Mouse (Mus musculus): Measurements from ENCODE around the gene Zfp788.
"Not testable (repeated sequence)": the region's sequence is repeated elsewhere in the genome, so short reads cannot be mapped to it uniquely, and the experiment has no call there.

Gene Zfp788

GRCm38 (mm10) chr7:41632409-41633220 lies at the start of gene Zfp788:
TSS of gene Zfp788 (plus strand) at chr7:41633203.
- DNase-seq (ENCODE audit: low spot score) = peak; percentile 95

DNA sequence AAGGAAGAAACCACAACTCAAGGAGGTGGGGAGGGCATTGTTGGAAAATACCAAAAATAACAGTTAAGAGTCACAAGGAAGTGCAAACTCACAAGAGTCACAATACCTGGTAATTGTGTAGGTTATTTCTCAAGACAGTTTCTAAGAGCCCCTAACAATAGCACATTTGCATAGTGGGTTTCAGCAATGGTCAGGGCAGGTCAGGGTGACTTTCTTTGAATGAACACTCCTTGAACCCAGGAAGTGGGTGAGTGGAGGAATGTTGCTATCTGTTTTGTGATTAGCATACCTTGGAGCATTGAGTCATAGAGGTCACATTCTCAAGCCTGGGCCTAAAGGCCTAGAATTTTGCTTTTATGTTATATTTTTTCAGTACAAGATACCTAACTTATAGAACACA lies 45.2 kb upstream of the Zfp788 start:
- not testable (repeated sequence) for DNase-seq (ENCODE audit: low spot score)

DNA sequence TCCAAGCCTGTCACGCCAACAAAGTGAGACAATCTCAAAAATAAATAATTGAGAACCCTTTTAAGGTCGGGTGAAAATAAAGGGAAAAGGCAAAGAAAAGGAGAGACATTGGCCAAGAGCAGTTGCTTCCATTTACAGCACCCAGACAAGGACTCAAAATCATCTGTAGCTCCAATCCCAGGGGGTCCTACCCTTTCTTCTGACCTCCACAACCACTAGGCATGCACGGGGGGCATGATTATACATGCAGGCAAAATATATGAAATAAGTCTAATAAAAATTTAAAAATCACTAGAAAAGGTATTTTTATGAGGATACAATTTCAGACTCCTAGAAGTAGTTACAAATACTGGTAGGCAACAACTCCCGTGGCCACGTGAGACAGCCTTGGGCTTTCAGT lies 34.4 kb upstream of the Zfp788 start:
- no peak for DNase-seq (ENCODE audit: low spot score)

DNA sequence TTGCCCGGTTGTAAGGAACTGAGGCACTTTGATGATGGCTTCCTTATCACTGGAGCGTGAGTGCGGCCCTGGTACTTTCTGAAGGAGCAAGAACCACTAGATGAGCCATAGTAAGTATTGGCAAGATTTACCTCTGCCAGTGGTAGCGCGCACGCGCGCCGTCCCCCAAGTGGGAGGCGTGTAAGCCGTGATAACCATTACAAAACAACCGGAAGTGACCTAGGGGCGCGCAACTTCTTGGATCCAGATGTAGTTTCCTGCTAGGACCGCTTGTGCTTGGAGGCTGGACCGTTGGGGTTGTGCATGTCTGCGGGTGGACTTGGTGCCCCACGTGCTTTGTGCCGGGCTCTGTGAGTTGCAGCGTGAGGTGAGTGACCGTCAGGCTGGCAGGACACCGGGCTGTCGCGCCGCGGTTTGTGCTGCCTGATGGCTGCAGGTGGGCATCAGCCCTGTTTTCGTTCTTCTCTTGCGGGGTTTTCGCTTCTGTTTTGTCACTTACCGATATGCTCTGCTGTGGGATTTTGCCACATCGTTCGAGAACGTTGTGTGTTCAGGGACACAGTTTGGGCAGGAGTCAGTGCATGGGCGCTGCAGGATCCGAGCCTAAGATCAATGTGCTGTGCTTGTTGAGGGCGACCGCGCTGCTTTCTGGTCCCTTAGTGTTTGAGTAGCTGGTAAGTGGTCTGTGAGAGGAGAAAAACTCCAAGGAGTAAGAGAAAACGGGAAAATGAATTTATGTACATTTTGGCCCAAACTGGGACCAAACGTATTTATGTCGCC lies 33.8 kb upstream of the Zfp788 start, which contains the start of gene 2610021A01Rik:
TSS of gene 2610021A01Rik (plus strand) at position 197 of the 780 bp plus-strand sequence.
- DNase-seq (ENCODE audit: low spot score) = peak; percentile 96

DNA sequence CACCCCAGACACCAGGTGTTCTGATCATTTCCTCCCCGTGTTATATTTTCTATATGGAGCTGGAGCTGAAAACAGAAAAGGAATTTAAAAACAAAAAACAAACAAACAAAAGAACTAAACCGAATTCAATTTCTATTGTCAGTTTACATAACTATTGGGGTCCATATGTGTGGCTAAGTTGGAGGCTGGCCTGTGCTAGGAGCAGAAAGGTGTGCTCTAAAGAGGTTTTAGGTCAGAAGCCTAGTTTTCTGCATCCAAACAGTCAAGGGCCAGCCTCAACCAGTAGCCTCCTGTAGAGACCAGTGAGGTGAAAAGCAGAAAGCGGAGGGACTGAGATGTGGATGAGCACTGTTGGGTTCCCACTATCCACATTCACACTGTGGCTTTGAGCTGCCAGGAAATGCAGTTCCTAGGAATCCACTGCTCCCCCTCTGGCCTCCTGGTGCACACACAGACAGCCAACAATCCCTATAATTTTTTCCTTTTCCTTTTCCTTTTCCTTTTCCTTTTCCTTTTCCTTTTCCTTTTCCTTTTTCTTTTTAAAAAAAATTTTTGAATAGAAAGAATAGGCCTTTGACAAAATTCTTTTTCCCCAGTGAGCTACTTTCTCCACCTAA lies 33.0 kb upstream of the Zfp788 start:
- DNase-seq (ENCODE audit: low spot score) = peak; percentile 36

DNA sequence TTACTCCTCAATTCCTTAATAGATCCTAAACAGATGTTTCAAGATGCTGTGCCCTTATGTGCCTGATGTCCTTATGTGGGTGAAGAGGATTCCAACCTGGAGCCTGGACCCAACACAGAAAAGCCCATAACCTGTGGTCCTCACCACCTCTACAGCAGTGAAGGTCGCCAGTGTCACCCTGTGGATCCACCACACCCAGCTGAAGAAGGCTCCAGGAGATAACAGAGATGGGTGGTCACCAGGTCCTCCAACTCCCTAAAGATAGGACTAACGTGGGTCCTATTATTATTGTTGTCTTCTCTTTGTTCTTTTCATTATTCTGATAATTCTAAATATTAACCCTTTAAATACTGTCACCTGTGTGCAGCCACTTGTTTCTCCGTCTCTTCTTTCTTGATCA lies 21.3 kb upstream of the Zfp788 start:
- no peak for DNase-seq (ENCODE audit: low spot score)

DNA sequence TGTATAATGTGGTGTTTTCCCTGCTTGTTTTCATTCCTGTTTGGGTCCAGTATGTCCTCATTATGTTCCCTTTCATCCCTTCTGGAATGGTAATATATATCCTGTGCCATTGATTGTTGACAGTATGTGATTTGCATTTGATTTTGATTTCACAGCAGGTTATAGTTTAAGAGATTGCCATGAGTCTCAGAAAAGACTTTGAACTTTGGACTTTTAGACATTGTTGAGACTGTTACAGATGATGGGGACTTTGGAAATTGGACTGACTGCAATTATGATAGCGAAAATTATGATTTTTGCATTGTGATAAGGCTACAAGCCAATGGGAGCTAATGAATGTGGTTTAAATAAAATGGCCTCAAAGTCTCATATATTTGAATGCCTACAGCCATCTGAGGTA lies 16.8 kb upstream of the Zfp788 start:
- not testable (repeated sequence) for DNase-seq (ENCODE audit: low spot score)

- DNase-seq (ENCODE audit: low spot score) = peak; percentile 95
Measured at GRCm38 (mm10) chr7:41633221-41633984, 400 bp downstream of the Zfp788 start.

GRCm38 (mm10) chr7:41674326-41674725 lies 41.3 kb downstream of the Zfp788 start:
- not testable (repeated sequence) for DNase-seq (ENCODE audit: low spot score)
